Mouse (Mus musculus): ENCODE results near the gene Epb41.

The Epb41 gene

DNA sequence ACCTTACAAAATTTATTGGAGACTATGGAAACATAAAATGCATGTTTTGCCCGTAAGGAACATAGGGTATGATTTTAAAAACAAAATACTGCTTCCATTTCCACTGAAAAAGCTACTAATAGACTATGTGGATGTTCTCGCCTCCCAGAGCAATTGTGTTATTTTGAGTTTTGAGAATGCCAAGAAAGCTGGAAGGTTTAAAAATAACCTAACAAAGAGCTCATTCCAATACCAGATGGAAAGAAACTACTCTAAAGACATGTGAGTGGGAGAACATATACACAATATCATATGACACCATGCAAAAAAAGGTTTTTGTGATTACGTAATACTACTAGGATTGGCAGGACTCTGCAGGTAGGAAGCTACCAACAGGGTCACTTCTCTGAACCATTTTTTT, 31.4 kb downstream of the Epb41 start:
- no peak for DNase-seq (ENCODE audit: low spot score)

DNA sequence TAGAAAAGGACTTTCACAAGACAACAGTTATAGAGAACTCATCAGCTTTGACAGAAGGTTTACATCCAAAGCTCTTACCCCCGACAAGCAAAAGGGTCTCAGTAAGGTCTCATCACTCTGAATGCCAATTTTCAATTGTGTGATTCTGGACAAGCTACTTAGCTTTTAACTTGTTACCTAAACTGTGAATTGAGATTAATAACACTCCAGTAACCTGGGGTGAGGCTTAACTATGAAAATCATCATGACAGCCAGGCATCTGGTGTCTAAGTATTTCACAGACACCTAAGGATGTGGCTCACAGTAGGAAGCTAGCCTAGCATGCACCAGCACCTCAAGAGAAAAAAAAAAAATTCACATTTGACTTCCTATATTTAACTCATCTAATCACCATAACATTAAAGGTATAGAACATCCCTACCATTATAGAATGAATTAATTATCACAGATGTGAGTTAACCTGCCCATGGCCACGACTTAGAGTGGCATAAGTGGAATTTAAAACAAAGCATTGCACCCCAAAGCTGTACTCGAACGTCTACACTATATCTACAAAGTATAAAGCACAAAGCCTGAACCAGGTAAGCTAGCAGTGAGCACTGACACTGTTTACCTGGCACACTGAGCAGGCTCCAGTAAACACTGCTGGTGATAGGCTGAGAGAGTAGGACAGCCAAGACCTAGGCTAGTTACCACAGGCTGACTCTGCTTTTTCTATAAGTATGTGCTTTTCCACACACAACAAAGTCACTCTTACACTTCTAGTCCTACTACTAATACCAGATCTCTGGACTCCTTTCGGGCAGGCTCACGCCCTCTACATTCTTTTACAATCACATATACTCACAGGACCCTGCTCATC, 33.4 kb downstream of the Epb41 start:
- DNase-seq (ENCODE audit: low spot score), result no peak

DNA sequence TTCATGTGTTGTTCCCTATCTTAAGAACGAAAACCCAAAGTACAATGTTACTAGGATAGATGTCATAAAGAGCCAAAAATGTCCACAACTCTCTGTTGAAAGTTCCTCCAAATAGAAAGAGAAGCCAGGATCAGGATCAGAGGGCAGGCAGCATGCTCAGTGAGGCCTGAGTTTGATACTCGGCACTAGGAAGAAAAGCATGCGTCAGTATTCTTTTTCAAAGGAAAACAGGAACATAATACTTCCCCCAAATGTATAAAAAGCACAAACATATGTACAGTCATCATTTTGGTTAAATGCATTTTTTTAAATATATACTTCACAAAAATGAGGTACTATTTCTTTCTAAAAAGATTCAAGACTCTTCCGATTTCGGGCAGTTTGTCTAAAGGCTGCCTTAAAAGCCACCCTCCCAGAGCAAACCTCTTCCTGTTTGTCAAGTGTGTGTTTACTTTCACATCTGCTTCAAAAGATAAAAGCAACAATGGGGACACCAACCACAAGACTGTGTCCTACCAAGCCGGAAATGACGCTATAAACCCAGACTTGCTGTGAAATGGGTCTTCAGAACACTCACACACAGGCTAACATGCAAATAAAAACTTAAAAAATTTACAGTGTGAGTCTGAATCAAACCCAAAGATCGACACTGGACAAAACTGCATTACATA, 35.0 kb downstream of the Epb41 start:
- no peak for DNase-seq (ENCODE audit: low spot score)

DNA sequence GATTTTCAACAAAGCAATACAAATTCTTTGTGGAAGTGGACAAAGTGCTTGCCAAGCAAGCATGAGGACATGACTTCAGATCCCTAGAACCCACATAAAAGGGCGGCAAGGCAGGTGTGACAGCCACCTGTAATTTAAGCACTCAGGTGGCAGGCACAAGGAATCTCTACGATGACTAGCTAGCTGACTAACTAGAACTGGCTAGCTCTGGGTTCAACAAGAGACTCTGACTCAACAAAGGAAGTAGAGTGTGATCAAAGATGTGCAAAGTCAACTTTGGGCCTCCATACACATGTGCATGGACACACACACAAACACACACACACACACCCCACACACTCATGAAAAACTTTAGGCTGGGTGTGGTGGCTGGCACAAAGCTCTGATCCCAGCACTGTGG, 35.6 kb downstream of the Epb41 start:
- DNase-seq (ENCODE audit: low spot score), result no peak

DNA sequence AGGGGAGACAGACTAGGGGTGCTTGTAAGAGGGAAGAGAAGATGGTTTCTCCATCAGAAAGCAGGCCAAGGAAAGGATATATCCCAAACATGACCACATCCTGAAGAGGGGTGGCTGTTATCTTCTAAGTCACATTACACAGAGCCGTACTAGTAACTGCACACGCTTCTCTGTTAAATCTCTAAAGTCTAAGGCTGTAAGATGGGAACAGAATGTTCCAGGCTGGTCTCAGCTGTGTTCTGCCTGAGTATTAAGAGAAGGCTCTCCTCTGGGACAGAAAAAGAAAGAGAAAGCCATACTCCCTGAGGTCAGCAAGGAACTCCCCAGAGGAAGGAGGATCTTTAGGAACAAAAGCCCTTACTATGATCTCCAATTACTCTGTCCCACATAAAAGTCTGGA, 36.3 kb downstream of the Epb41 start:
- no peak for DNase-seq (ENCODE audit: low spot score)

DNA sequence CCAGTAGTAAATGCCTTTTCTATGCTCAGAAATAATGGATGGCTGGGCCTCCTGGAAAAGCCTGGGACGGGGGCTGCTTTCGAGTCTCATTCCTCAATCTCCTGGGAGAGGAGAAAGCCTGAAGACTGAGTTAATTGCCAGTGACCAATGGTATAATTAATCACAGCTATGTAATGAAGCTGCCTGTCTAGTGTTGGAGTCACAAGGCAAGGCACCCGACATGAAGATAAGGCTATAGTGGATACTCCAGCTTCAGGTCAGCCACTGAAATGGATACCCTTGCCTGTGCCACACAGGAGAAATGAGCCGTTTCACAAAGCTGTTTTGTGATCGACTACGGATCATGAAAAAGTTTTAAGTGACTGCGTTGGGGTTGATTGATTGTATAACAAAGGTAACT, 37.1 kb downstream of the Epb41 start:
- no peak for DNase-seq (ENCODE audit: low spot score)

DNA sequence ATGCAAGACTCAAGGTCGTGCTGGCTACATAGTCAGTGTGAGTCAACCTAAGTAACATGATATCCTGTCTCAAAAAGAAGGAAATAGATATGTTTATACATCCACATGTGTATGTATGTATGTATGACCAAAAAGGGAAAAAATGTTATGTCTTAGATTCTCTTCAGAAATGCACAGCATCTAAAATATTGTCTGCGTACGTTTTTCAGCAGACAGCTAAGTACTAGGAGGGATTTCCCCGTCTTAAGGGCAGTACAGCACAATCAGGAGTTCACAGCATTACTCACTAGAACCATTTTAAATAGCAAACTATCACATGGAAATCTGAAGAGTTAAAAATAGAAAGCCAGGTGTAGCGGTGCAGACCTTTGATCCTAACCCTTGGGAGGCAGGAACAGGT, 38.0 kb downstream of the Epb41 start:
- no peak for DNase-seq (ENCODE audit: low spot score)

DNA sequence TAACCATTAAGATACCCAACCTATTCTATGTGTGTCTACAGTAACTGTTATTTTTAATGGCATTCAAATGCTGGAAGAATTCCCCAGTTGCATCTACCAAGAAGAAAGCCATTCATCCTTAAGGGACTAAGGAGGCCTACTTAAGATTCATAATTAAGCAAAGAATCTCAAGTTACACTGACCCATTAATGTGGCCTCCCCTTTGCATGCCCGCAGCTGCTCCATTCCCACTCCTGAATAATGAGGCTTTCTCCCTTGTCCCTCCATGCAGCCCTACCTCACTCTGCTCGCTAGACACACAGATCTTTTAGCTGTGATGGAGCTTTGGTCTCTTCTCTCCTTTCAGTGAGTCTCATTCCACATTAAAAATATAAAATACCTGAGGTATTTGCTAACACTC, 40.9 kb downstream of the Epb41 start:
- no peak for DNase-seq (ENCODE audit: low spot score)

DNA sequence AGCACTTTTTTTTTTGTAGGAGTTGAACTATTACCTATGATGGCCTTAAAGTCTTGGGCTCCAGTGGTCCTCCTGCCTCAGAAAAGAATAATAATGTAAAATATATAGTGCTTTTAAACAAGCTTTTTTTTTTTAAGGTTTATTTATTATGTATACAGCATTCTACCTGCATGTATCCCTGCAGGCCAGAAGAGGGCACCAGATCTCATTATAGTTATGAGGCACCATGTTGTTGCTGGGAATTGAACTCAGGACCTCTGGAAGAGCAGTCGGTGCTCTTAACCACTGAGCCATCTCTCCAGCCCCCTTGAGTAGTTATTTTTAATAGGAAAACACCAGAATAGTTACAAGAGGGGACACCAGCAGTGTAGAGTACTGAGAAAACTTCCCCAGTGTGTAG, 41.9 kb downstream of the Epb41 start:
- no peak for DNase-seq (ENCODE audit: low spot score)

DNA sequence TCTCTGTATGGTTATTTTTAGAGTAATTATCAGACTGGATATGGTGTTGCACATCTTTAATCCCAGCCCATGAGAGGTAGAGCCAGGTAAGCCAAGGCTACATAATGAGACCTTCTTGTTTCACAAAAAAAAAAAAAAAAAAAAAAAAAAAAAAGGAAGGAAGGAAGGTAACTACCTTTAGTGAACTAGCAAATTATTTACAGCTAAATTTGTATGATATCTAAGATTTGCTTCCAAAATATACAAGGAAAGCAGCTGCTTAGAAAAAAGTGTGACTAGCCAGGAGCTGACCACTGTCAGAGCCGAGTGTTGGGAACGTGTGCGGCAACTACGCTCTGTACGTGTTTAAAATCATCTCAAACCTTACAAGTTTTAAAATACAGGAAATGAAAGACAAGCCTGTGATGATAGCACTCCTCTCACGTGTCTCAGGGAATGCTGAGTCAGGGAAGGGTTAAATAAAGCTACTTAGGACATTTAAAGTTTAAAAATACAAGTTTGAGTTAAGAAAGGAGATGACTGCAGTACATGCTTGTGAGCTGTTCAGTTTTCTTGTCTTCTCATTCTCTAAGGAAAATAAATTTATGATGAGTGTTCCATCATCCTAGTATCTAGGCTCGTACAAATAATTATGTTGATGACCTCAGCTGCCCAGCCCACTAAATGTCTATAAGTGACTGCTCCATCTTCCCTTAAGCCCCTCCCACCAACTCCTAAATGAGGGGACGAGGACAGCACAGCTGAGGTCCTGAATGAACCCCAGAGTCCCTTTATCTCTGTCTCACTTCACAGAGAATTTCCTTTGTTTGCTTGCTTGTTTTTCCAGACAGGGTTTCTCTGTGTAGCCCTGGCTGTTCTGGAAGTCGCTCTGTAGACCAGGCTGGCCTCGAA, 45.0 kb downstream of the Epb41 start:
- no peak for DNase-seq (ENCODE audit: low spot score)

DNA sequence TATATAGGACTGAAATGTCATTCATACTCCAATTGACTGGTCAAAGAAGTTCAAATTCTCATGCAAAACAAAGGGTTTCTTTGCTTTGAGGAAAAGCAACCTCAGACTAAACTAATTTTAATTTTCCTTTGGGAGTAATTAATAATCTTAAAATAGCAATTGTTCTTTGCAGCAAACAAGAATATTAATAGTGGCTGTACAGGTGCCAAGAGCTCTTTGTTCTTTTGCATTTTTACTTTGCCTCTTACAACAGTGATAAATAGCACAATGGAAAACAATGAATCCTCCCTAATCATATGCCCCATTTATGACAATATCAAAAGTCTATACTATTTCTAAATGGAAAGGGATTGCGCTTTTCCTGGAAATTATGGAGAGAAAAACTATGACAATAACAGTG, 47.3 kb downstream of the Epb41 start:
- no peak for DNase-seq (ENCODE audit: low spot score)

DNA sequence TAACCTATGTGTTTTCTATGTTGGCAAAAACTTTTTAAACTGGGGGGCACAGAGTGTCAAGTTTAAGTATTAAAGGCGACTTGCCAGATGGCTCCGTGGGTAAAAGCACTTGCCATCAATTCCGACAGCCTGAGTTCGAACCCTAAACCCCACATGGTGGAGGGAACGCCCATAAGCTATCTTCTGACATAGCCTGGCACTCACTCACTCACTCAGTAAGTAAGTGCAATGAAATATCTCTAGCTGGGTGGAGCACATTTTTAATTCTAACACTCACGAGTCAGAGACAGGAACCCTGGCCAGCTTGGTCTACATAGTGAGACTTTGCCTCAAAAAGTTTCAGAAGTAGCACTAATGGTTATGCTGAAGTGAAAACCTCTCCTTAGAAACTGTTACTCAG, 48.0 kb downstream of the Epb41 start:
- DNase-seq (ENCODE audit: low spot score), result no peak

DNA sequence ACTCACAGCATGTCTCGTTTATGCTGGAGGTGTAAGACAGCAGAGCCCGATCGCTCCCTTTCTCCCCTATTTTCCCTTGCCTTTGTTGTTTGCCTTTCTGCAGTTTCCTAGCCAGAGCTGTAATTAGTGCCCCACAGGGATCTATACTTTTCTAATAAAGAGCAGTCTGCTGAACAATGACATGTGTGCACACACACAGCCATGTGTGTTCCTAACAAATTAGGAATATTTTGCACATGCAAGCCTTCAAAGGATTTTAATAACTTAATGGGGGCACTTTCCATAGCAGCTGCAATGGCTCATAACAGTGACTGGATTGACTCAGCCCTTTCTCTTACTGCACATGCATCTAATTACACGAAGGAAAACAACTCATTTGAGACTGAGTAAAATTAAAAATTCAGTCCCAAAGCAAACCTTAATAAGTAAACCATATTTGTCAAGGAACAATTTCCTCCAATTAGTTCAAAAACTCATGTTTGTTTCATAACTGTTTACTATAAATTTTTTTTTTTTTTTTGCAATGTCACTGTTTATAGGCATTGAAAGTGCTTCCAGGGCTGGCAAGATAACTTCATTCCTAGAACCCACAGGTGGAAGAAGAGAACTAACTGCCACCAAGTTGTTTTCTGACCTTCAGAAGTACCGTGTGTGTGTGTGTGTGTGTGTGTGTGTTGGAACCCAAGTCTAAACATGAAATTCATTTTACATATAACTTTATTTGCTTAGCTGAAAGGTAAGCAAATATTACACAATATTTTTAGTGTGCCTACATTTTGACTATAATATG, 49.2 kb downstream of the Epb41 start:
- no peak for DNase-seq (ENCODE audit: low spot score)

DNA sequence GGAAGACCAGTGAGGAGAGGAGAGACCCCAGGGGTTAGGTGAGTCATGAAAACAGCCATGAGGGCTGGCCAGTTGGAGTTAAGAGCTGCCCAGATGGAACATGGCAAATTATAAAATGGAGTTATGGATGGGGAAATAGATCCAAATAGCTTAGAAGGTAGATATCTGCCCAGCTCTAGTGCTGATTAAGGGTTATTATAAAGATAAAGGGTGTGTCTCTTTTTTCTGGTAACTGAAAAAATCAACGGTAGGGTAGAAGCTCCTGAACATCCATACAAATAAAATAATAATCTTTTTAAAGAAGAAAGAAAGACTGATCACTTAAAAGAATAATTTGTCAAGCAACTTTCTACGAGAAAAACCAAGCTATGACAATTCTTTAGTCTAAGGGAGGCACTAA, 49.9 kb downstream of the Epb41 start:
- DNase-seq (ENCODE audit: low spot score), result no peak

DNA sequence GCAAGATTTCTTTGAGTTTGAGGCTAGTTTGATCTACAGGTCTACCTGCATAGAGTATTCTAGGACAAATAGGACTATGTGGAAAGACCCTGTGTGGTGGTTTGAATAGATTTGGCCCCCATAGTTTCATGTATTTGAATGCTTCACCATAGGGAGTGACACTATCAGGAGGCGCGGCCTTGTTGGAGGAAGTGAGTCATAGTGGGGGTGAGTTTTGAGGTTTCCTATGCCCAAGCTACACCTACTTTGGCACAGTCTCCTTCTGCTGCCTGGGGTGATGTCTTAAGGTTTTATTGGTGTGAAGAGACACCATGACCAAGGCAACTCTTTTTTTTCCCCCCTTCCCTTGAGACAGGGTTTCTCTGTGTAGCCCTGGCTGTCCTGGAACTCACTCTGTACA, 51.3 kb downstream of the Epb41 start:
- no peak for DNase-seq (ENCODE audit: low spot score)

DNA sequence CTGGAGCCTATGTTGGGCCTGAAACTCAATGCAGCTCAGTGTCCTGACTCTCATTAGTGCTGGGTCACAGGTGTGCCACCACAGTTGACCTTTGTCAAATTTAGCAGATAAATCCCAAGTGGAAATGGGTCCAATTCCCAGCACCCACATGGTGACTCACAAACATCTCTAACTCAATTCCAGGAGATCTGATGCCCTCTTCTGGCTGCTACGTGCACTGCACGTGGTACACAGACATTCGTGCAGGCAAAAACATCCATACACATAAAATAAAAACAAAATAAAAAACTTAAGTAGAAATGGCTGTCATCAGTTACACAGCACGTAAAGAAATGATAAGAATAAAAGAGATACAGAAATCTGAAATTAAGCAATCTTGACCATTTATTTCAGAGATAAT, 52.5 kb downstream of the Epb41 start:
- DNase-seq (ENCODE audit: low spot score), result no peak

DNA sequence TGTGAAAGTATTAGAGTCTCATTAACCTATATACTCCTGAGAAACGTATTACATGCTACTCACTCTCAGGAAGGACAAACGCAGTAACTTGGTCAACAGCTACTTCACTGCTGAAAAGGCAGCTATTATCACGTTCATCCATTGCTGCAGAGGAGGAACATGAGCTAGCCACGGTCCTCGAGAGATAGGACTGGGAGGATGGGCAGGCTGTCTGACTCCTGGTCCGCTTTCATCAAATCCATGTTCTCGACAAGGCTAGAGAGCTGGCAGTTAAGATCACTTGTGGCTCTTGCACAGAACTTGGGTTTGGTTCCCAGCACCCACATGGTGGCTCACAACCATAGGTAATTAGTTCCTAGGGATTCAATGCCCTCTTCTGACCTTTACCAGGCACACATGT, 53.2 kb downstream of the Epb41 start:
- no peak for DNase-seq (ENCODE audit: low spot score)

DNA sequence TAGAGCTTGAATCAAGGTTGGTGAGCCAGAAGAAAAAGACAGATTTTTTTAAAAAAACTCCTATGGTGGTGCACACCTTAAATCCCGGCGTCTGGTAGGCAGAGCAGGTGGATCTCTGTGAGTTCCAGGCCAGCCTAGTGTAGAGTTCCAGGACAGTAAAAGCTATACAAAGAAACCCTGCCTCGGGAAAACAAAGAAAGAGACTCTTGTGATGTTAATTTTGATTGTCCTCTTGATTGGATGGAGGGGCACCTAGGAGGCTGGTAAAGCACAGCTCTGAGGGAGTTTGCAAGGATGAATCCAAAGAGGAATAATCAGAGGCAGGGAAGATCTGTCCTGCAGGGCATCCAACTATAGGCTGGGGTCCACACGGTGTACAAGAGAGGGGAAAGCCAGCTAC, 56.6 kb downstream of the Epb41 start:
- DNase-seq (ENCODE audit: low spot score), result no peak

DNA sequence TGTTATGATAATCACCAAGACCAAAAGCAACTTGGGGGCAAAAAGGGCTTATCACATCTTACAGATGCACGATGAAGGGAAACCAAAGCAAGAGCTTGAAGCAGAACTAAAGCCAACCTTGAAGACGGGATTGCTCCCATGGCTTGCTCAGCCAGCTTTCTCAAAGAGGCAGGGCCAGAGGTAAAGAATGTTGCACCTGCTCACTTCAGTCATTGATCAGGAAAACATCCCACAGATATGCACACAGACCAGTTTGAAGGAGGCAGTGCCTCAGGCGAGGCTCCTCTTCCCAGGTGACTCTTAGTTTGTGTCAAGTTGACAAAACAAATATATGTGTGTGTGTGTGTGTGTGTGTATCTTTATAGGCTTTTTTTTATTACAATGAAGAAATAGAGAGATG, 59.7 kb downstream of the Epb41 start:
- no peak for DNase-seq (ENCODE audit: low spot score)

DNA sequence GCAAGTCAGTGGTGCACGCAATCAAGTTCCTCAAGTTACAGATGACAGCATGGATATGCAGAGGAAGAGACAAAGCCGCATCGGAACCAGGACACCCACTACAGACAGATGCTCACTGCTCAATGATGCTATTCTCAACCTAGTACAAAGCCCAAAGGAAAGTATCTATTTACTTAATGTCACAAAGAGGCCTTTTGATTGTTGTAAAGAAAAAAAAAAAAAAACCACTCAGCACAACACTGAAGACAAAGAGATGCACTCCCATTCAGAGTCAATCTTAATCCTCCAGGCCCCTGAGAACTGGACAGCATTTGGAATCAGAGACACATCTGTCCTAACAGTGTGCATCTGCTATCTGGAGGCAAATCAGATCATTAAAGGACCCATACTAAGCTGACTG, 63.5 kb downstream of the Epb41 start:
- DNase-seq (ENCODE audit: low spot score), result no peak

DNA sequence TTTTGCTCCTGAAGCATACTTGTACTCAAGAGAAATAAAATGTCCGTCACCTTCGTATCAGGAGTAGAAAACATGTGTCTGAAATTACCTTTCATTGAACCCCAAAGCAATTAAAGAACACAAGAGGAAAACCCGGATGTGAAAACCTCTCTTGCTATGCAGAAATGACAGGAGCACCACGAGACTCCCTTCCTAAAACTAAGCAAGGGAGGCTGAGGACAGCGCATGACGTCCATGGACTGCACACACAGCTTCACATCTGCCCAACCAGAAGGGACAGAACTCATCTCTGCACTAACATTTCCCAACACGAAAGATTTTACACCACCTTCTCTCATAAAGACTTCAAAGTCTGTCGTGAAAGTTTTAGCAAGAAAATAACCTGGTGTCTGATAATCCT, 64.7 kb downstream of the Epb41 start:
- no peak for DNase-seq (ENCODE audit: low spot score)

DNA sequence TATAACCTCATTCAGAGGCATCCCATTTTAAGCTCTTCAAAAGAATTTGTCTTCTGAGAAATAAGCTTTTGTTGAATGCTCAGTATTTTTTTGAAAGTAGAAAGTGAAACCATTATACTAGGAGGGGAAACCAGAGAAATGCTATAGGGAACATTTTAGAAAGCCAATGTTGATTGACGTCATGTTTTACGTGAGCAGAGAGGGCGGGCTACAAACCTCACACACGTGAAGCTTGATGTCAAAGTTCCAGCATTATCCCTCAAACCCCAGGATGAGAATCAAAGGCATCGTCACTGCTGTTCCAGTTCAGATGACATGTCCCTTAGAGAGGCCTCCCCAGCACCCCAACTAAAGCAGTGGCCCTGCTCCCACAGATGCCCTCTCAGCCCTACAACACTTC, 66.9 kb downstream of the Epb41 start:
- DNase-seq (ENCODE audit: low spot score), result no peak

Data from left cerebral cortex, adult 11 months (tissue).